Mouse (Mus musculus) spleen, adult 12 weeks (tissue): Measurements from ENCODE around the gene Slc22a12.

ENCODE experiments used
- DNase-seq: peaks from one replicate; pipeline ENCODE4 v3.0.0; 2022; ENCODE audit warnings: low spot score

Gene Slc22a12

DNA sequence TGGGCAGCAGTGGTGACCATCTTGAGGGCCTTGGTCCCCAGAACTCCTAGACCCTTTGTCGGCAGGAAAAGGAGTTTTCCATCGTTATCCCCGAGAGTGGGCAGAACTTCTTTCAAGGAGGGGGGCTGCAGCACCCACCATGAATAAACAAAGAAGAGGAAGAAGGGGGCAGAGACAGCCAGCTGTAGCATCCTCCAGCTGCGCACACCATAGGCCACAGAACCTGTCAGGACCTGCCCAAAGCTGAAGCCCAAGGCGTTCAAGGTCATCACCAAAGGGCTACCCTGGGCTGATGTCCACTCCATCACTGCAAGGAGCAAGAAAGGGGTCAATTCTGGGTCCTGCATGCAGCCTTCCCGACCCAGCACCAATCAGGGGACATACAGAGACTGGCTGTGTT lies 2.6 kb downstream of the Slc22a12 start:
- DNase-seq, result no peak

DNA sequence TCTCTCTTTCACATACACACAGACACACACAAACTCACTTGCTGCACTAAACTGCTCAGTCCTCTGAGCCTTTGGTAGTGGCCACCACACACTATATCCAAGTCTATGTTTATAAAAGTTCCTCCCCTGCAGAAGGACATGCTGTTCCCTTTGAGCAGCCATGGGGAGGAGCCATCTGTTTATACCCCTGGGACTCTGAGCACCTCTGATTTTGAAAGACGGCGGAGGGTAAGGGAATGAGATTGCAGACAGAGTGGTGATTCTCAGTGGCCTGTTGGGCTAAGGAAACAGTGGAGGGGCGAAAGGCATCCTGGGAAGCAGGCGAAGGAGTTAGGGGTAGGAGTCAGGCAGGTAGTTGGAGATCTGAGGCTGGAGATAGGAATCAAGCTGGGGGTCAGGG lies 3.2 kb downstream of the Slc22a12 start:
- DNase-seq, result no peak

DNA sequence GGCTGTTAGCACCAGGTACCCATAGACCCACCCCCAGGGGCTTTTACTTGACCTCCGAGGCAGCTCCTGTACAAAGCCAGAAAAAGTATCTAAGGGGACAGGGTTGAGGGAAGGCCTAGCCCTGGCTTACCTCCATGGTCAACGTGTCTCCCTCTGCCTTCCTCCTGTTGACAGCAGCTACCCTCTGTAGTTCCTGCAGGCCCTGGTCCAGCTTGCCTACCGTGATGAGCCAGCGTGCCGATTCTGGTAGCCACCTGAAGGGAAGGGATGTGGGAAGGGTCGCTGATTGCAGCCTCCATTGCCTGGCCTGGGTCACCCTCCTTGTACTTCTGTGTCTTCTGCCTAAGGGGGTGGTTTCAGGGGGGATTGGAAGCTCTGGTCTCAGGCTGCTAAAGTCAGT lies 4.3 kb downstream of the Slc22a12 start:
- no peak for DNase-seq

GRCm38 (mm10) chr19:6537526-6537925 lies 5.3 kb downstream of the Slc22a12 start:
- no peak for DNase-seq

DNA sequence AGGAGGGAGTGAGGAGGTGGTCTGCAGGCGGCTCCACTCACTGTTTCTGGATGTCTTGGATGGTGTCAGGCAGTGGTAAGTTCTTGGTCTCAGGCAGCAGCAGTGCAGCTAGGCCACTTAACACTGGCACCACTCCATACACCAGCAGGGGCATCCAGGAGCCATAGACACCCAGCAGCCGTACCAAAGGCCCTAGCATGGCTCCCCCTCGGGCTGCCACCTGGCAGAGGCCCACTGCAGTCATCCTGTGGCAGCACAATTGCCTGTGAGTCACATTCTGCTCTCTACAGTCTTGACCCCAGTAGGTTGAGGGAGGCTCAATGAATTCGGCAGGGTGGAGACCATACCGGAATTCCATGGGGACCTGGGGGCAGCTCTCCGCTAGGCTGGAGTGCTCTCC lies 6.1 kb downstream of the Slc22a12 start:
- DNase-seq, result no peak

GRCm38 (mm10) chr19:6536201-6536600 lies 6.6 kb downstream of the Slc22a12 start:
- DNase-seq, result no peak

- DNase-seq, result no peak
Measured at GRCm38 (mm10) chr19:6534118-6534415, 8.8 kb downstream of the Slc22a12 start.

GRCm38 (mm10) chr19:6533290-6534117 lies 9.3 kb downstream of the Slc22a12 start:
- no peak for DNase-seq

GRCm38 (mm10) chr19:6532656-6533055 lies 10.2 kb downstream of the Slc22a12 start:
- no peak for DNase-seq

GRCm38 (mm10) chr19:6531832-6532471 lies 10.9 kb downstream of the Slc22a12 start:
- no peak for DNase-seq

DNA sequence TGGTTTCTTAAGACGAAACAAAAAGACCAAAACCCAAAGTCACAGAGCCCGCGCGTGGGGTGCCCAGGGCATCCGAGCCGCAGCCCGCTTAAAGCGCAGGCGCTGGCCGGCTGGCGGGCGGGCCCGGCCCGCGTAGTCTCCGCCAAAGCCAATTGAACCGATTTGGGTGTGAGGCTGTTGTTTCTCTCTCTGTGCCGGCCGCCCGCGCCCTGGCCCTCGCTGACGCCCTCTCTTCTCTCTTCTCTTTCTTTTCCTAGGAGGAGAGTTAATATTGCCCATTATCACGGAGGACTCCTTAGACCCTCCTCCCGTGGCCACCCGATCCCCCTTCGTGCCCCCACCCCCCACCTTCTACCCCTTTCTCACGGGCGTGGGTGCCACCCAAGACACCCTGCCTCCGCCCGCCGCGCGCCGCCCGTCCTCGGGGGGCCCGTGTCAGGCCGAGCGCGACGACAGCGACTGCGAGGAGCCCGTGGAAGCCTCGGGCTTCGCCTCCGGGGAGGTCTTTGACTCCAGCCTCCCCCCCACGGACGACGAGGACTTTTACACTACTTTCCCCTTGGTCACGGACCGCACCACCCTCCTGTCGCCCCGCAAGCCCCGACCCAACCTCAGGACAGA lies 11.7 kb downstream of the Slc22a12 start:
- DNase-seq, result no peak

DNA sequence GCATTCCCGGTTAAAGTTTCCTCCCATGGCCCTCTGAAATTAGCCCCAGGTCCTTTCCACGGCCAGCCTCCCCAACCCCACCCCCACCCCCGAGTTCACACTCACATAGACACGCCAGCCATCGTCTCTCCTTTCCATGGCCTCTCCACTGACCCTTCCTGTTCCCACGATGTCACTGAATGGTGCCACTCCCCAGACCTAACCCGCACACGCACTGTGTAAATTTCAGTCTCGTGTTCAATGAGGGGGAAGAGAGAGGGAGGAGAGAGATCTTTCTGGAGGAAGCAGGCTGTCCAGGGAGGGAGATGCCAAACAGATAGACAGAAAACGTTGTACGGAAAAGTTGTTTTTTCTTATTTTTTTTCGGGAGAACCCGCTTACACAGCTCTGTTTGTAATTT lies 12.5 kb downstream of the Slc22a12 start:
- no peak for DNase-seq

DNA sequence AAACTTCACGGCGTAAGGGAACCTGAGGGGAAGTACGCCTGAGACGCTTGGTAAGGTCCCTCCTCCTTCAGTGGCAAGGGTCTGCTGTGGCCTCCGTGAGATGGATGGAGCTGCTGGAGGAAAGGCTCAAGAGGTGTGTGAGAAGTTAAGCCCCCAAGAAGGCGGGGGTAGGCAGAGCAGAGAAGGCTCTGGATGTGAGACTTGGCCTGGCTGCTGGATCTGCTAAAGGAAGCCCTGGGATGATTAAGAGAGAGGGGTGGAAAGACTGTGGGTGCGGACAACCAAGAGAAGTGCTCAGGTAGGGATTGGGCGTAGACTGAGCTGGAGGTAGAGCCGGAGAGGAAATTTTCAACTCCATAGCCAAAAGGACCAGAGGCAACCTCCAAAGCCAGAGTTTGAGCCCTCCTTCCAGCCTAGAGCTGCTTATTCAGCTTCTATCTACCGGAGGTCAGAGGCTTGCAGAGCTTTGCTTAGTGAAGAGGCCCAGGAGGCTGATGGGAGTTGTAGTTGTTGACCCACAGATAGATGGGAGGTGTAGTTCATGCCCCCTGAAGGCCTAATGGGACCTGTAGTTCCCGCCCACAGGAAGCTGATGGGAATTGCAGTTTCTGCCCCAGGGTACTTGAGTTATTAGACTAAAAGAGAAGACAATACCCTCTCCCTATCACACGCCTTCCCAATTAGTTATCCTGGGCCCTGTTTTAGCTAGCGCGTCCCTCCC lies 13.4 kb downstream of the Slc22a12 start:
- DNase-seq, result no peak

DNA sequence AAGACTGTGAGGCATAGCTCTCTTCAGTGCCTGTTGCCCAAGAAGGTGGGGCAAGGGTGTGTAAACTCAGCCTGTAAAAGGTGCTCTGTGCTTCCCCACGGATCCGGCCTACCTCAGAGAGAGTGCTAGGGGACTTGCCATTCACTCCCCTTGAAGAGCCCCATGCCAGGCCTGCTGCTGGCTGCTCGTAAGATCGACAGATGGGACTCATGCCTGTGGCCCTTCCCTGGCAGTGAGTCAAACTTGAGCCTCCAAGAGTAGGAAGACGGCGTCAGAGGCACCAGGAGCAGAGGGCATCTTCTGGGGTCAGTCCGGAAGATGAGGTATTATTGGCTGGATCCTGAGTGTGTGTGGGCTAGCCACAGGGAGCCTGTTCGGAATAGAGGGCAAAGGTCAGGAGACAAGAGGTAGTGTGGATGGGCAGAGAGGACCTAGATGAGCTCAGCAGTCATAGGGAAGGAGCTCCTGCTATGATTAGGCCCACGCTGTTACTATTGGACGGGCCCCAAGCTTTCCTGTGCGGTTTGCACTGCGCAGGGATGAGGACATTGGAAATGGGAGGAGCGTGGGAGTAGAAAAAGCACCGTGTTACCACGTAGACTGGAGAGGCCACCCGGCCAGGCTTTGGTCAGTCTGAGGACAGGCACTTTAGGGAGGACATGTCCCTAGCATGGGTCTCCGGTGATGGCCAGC lies 14.8 kb downstream of the Slc22a12 start:
- no peak for DNase-seq

GRCm38 (mm10) chr19:6527439-6527838 lies 15.4 kb downstream of the Slc22a12 start:
- DNase-seq, result no peak

- DNase-seq, result no peak
Measured at GRCm38 (mm10) chr19:6526010-6526409, 16.8 kb downstream of the Slc22a12 start.

GRCm38 (mm10) chr19:6525023-6525422 lies 17.8 kb downstream of the Slc22a12 start:
- DNase-seq, result no peak

DNA sequence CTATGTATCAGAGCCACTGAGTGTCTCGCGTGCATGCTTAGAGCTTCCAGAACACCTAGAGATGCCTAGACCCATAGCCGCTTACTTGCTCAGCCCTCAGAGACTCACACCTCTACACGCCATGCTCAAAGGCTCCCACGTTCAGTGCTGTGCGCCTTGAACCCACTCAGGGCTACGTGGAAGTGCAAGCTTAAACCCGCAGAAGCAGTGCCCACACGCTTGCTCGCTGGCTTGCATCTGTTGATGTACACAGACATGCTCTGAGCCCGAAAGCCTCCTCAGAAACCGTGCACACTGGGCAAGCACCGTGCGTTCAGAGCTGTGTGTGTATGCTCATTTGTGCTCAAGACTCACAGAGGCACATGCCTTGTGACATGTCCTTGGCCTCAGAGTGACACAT lies 20.5 kb downstream of the Slc22a12 start:
- no peak for DNase-seq

- DNase-seq, result no peak
Measured at GRCm38 (mm10) chr19:6521630-6522029, 21.2 kb downstream of the Slc22a12 start.

DNA sequence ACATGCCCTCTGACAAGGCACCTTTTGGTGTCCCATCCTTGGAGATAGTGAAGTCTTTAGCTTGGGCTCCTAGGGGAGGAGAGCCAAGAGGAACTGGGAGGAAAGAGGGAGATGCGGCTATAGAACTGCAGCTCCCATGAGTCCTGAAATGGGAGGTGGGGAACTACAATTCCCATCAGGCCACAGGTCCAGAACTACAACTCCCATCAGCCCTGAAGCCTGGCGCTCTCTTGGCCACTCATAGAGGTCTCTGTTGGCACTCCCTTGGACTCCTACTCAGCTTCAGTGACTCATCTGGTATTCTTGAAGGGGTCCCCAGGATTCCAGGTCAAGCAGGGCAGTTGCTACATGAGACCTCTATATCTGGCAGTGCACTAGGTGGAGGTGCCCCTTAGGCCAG lies 23.3 kb downstream of the Slc22a12 start:
- DNase-seq, result no peak

- DNase-seq, result no peak
Measured at GRCm38 (mm10) chr19:6518601-6519000, 24.2 kb downstream of the Slc22a12 start.

DNA sequence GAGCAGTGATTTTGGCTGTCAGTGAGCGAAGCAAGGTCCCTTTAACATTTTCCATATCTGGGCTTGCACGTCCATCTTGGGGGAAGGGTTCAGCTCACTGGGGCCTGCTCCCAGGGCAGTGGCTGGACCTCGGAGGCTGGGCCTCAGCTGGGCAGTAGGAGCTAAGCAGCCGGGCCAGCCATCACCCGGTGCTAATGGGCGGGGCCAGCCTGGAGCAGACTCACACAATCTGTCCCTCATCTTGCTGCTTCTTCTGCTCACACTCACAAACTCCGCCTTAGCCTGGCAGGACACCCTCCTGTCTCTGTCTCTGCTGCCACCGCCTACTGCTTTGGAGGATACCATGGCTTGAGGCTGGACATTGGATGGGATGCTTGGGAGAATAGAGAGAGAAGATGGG lies 26.7 kb downstream of the Slc22a12 start:
- no peak for DNase-seq
